Mouse (Mus musculus) liver, embryonic 14.5 days (tissue): ENCODE measurements around the gene Mest. TPM values are rescaled to one million over a fixed set of nuclear protein-coding genes. Genes with fewer than 3 reads are reported as not detected.

Experiments
- ATAC-seq: fragments of 200-750 bp; cut with Nextera tagmentation; 2 replicates; pipeline ENCODE4 v1.8.0; 2017; ENCODE audit warnings: moderate number of reproducible peaks, mild to moderate bottlenecking, moderate library complexity; ENCODE audit not compliant: insufficient read depth
- DNase-seq, 3 experiments: peaks; one replicate each; pipeline ENCODE4 v3.0.0-alpha.2; 2012 to 2013; ENCODE audit warnings: low read depth in 3 of 3, low spot score in 3 of 3
- H3K27ac ChIP-seq: fragments of 300-500 bp; sonication (generic); 2 replicates; pipeline ENCODE4 v1.5.1; 2014; ENCODE audit warnings: moderate library complexity, mild to moderate bottlenecking, control low read depth, inconsistent platforms
- H3K27me3 ChIP-seq: fragments of 300-500 bp; sonication (generic); 2 replicates; pipeline ENCODE4 v1.6.1; 2014; ENCODE audit warnings: mild to moderate bottlenecking, low read length, moderate library complexity; ENCODE audit not compliant: control insufficient read depth, insufficient read depth
- H3K36me3 ChIP-seq: fragments of 300-500 bp; sonication (generic); replicated peaks from 2 replicates; pipeline ENCODE4 v1.6.1; 2014; ENCODE audit warnings: low read depth; ENCODE audit not compliant: control insufficient read depth, insufficient read depth
- H3K4me1 ChIP-seq, 2 experiments: fragments of 200-500 bp in 1 of 2; fragments of 300-500 bp in 1 of 2; sonication (generic) in 1 of 2; replicated peaks; 2 replicates each; pipeline ENCODE4 v1.6.1; 2012 to 2014; ENCODE audit warnings: antibody characterized with exemption in 1 of 2, inconsistent platforms in 1 of 2, low read length in 1 of 2; ENCODE audit not compliant: control insufficient read depth in 2 of 2, insufficient read depth in 2 of 2
- H3K4me2 ChIP-seq: fragments of 300-500 bp; sonication (generic); 2 replicates; pipeline ENCODE4 v1.6.1; 2014; ENCODE audit warnings: low read depth, mild to moderate bottlenecking, control low read depth, moderate library complexity
- H3K4me3 ChIP-seq, 2 experiments: fragments of 200-500 bp in 1 of 2; fragments of 300-500 bp in 1 of 2; sonication (generic) in 1 of 2; 2 replicates each; pipeline ENCODE4 v1.5.1; 2012 to 2014; ENCODE audit warnings: low read depth in 2 of 2, low read length in 2 of 2, mild to moderate bottlenecking in 2 of 2, control low read depth in 1 of 2, inconsistent platforms in 1 of 2, moderate library complexity in 1 of 2; ENCODE audit not compliant: insufficient read depth in 1 of 2
- H3K9ac ChIP-seq: fragments of 300-500 bp; sonication (generic); replicated peaks from 2 replicates; pipeline ENCODE4 v1.6.1; 2014; ENCODE audit warnings: mild to moderate bottlenecking, control low read depth, moderate library complexity
- H3K9me3 ChIP-seq: fragments of 300-500 bp; sonication (generic); 2 replicates; pipeline ENCODE4 v1.6.1; 2016; ENCODE audit warnings: low read length, mixed read lengths; ENCODE audit not compliant: control insufficient read depth
- CTCF ChIP-seq: IDR thresholded peaks from 2 replicates; pipeline ENCODE4 v1.5.1; 2016; ENCODE audit warnings: antibody characterized with exemption, low read depth, control low read depth
- EP300 ChIP-seq: IDR thresholded peaks from 2 replicates; pipeline ENCODE4 v1.6.1; 2016; ENCODE audit warnings: antibody characterized with exemption, low read depth
- WGBS: fragments of 180-500 bp; shearing (Covaris S2); extraction: QIAGEN DNeasy Blood & Tissue Kit; methylation state at CpG from one replicate; pipeline ENCODE4 v1.1.7; 2014; ENCODE audit not compliant: insufficient replicate concordance; 5-methylcytosine and 5-hydroxymethylcytosine counted together
- polyA plus RNA-seq, 2 experiments: library from polyadenylated mRNA; depleted of rRNA in 1 of 2; stranded (reverse) in 1 of 2; unstranded in 1 of 2; fragments of >200 nt; fragmentation: Nextera tagmentation in 1 of 2; extraction: Ambion mirVana in 1 of 2; gene quantifications; 2 replicates each; pipeline versions ENCODE4 v1.2.1 to v1.2.3; 2012 to 2014

The Mest gene
- polyA plus RNA-seq (2012; rRNA removed) (116 and 117 TPM in 2 replicates), polyA plus RNA-seq (2014; fragmentation: Nextera tagmentation; extraction: Ambion mirVana) (169 and 174 TPM in 2 replicates)

- no peaks in the 10 kb centered on the region for H3K27me3 ChIP-seq
- DNase-seq (no peak), ATAC-seq (no peak)
- H3K9ac ChIP-seq = no peak within 1 kb of the TSS
- WGBS = 64% methylated on average over 7 of the region's 7 CpGs
- no peak within 1 kb of the TSS for H3K4me2 ChIP-seq
- no peak within 1 kb of the TSS for H3K4me3 ChIP-seq
- H3K36me3 ChIP-seq = no peaks in the 10 kb centered on the region
- no peaks in the 10 kb centered on the region; a peak in 1 of 4 replicates for H3K4me1 ChIP-seq
- H3K27ac ChIP-seq = no peak within 1 kb of the TSS
- no peak for TF ChIP-seq CTCF
- H3K9me3 ChIP-seq = no peaks in the 10 kb centered on the region
Observed at GRCm38 (mm10) chr6:30723331-30723730, at the start of gene Mest. Gene Mest, plus strand, starts transcription at chr6:30723547.

- no peak overlapping the region for H3K27ac ChIP-seq
- no peak overlapping the region for H3K9ac ChIP-seq
- H3K27me3 ChIP-seq = no peaks in the 10 kb centered on the region
- peak overlapping the region; percentile 41 for H3K4me2 ChIP-seq
- WGBS = 21% methylated on average over 14 of the region's 14 CpGs
- H3K4me3 ChIP-seq = no peak overlapping the region
- DNase-seq (no peak), ATAC-seq (peak; percentile 47; the same call in 1 of the 2 replicates)
- H3K36me3 ChIP-seq = no peaks in the 10 kb centered on the region
- TF ChIP-seq CTCF (no peak), EP300 (0 out of 2 replicates have a peak, but pooled peaks have one; percentile 13)
- H3K9me3 ChIP-seq = no peaks in the 10 kb centered on the region
- H3K4me1 ChIP-seq = peaks cover 7 to 20% of the 10 kb centered on the region in 2 experiments; a peak in 3 of 4 replicates
Observed at GRCm38 (mm10) chr6:30673764-30674561, 49.4 kb upstream of the Mest start.

GRCm38 (mm10) chr6:30674714-30675280 is 48.5 kb upstream of the Mest start:
- no peaks in the 10 kb centered on the region for H3K9me3 ChIP-seq
- H3K9ac ChIP-seq = no peak overlapping the region
- H3K4me1 ChIP-seq = peaks cover 7 to 23% of the 10 kb centered on the region in 2 experiments; a peak in 3 of 4 replicates
- ATAC-seq (no peak), DNase-seq (no peak)
- no peaks in the 10 kb centered on the region for H3K36me3 ChIP-seq
- TF ChIP-seq EP300 (no peak), CTCF (no peak)
- no peak overlapping the region for H3K27ac ChIP-seq
- H3K27me3 ChIP-seq = no peaks in the 10 kb centered on the region
- H3K4me2 ChIP-seq = peak overlapping the region; percentile 41
- no peak overlapping the region for H3K4me3 ChIP-seq
- WGBS = 58% methylated on average over 9 of the region's 9 CpGs

- Histone ChIP-seq H3K36me3 (no peaks in the 10 kb centered on the region), H3K27ac (no peak overlapping the region), H3K4me3 (no peak overlapping the region), H3K9me3 (no peaks in the 10 kb centered on the region), H3K9ac (no peak overlapping the region), H3K4me1 (peaks cover 7 to 23% of the 10 kb centered on the region in 2 experiments; a peak in 3 of 4 replicates), H3K4me2 (no peak overlapping the region), H3K27me3 (no peaks in the 10 kb centered on the region)
- 55% methylated on average over 11 of the region's 11 CpGs for WGBS
- no peak for DNase-seq
- ATAC-seq = no peak
- TF ChIP-seq CTCF (no peak), EP300 (no peak)
Observed at GRCm38 (mm10) chr6:30675281-30675771, 48.0 kb upstream of the Mest start.

- H3K27ac ChIP-seq = no peak overlapping the region
- no peak for ATAC-seq
- no peak overlapping the region for H3K4me2 ChIP-seq
- TF ChIP-seq CTCF (no peak), EP300 (no peak)
- DNase-seq = no peak
- H3K27me3 ChIP-seq = no peaks in the 10 kb centered on the region
- H3K36me3 ChIP-seq = no peaks in the 10 kb centered on the region
- no peak overlapping the region for H3K9ac ChIP-seq
- no peaks in the 10 kb centered on the region for H3K9me3 ChIP-seq
- H3K4me1 ChIP-seq = peaks cover 7 to 23% of the 10 kb centered on the region in 2 experiments; a peak in 3 of 4 replicates
- no peak overlapping the region for H3K4me3 ChIP-seq
- WGBS = 37% methylated on average over 6 of the region's 6 CpGs
Observed at GRCm38 (mm10) chr6:30676506-30676905, 46.8 kb upstream of the Mest start.
